Mouse (Mus musculus): Measurements from ENCODE around the gene Ppif. TPM values are rescaled to one million over a fixed set of nuclear protein-coding genes. Genes with fewer than 3 reads are reported as not detected.
A peak's percentile ranks its signal among the peaks of the same experiment; 100 is the strongest.

Ppif gene
- polyA plus RNA-seq, 1 experiment, result 14.1 TPM

DNA sequence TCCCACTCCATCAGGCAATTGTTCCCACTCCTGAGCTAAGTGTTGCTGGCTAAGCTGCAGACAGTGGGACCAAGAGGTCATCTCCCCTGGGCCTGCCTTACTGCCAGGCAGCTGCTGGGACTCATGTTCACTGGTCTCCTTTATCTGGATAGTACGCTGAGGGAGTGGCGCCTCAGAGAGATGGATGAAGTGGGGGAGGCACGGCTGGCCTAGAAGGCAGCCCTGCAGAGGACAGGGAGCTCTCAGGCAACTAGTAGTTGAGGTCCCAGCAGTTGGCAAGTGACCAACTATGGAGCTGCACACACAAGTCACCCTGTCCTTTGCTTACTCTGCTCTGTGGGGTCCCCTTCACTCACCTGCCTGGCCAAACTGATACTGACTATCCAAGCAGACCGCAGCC, 16.1 kb downstream of the Ppif start:
- TF ChIP-seq POLR2A (IDR thresholded peaks at IDR 0.05; ENCODE audit: insufficient read length, low read depth) (peak; percentile 31), TCF3 (IDR thresholded peaks at IDR 0.05; ENCODE audit: insufficient read length, low read depth) (no peak), TCF12 (IDR thresholded peaks at IDR 0.05; ENCODE audit: insufficient read depth, poor library complexity, severe bottlenecking) (no peak), CEBPB (IDR thresholded peaks at IDR 0.05; ENCODE audit: insufficient read depth, poor library complexity, severe bottlenecking) (no peak), POLR2AphosphoS2 (IDR thresholded peaks at IDR 0.05; ENCODE audit: insufficient read length, low read depth) (peak; percentile 69), MYOD1 (IDR thresholded peaks at IDR 0.05; ENCODE audit: control insufficient read depth in 1 of 3, insufficient read length in 2 of 3, low read depth in 2 of 3) (peak in 2 of 3 experiments; percentile 13 to 53), MYOG (IDR thresholded peaks at IDR 0.05; ENCODE audit: control insufficient read depth in 1 of 3, insufficient read depth in 1 of 3, insufficient read length in 2 of 3, low read depth in 2 of 3) (peak in 2 of 3 experiments; percentile 41 to 61), SRF (IDR thresholded peaks at IDR 0.05; ENCODE audit: control insufficient read depth, insufficient read length, low read depth) (no peak)
- Histone ChIP-seq H3K4me2 (ENCODE audit: low read depth) (no peak overlapping the region), H3K27me3 (ENCODE audit: control insufficient read depth, insufficient read depth, insufficient read length) (no peaks in the 10 kb centered on the region), H3K79me2 (ENCODE audit: control insufficient read depth, insufficient read depth) (no peaks in the 10 kb centered on the region), H3K4me3 (no peak overlapping the region), H3ac (ENCODE audit: control insufficient read depth, insufficient read length) (no peak overlapping the region), H3K36me3 (ENCODE audit: control insufficient read depth, insufficient read depth) (peaks cover 19% of the 10 kb centered on the region)

DNA sequence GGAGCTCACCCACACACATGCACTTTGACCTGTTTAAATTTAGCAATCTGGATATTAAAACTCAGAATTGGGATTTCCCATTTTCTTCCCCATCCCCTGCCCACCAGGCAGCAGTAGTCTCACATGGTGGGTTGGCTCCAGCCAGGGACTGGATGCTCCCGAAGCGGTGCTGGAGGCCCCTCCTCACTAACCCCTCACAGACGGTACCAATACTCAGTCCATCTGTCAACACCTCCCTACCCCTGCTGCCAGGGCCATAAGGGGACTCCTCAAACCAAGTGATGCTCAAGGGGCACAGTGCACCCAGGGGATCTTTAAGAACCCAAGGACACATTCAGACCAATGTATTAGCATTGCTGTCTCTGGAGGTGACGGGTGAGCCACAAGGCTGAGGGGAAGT, 16.7 kb downstream of the Ppif start:
- TF ChIP-seq MYOD1 (IDR thresholded peaks at IDR 0.05; ENCODE audit: control insufficient read depth in 1 of 3, insufficient read length in 2 of 3, low read depth in 2 of 3) (no peak), POLR2AphosphoS2 (IDR thresholded peaks at IDR 0.05; ENCODE audit: insufficient read length, low read depth) (peak; percentile 59), MYOG (IDR thresholded peaks at IDR 0.05; ENCODE audit: control insufficient read depth in 1 of 3, insufficient read depth in 1 of 3, insufficient read length in 2 of 3, low read depth in 2 of 3) (no peak)
- Histone ChIP-seq H3ac (ENCODE audit: control insufficient read depth, insufficient read length) (no peak overlapping the region), H3K27me3 (ENCODE audit: control insufficient read depth, insufficient read depth, insufficient read length) (no peaks in the 10 kb centered on the region), H3K4me3 (no peak overlapping the region), H3K36me3 (ENCODE audit: control insufficient read depth, insufficient read depth) (peaks cover 24% of the 10 kb centered on the region), H3K79me2 (ENCODE audit: control insufficient read depth, insufficient read depth) (no peaks in the 10 kb centered on the region), H3K4me2 (ENCODE audit: low read depth) (no peak overlapping the region)

DNA sequence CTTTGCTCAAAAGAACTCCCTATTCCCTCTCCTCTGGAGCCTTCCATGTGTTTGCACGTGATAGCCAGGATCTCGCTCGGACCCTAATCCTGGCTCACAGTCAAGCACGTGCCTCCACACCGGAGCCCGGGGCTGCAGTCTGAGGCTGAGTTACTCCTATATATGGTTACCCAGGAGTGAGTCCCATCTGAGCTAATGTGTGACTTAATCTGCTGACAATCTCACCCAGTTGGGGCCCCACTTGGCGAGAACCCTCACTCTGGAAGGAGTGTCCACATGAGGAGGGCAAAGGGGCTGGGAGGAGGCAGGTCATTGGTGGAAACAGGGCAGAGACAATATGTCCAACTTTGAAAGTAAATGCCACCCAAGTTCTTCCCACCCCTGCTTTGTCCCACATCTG, 17.2 kb downstream of the Ppif start:
- Histone ChIP-seq H3K4me3 (no peak overlapping the region), H3K27me3 (ENCODE audit: control insufficient read depth, insufficient read depth, insufficient read length) (no peaks in the 10 kb centered on the region), H3ac (ENCODE audit: control insufficient read depth, insufficient read length) (no peak overlapping the region), H3K79me2 (ENCODE audit: control insufficient read depth, insufficient read depth) (no peaks in the 10 kb centered on the region), H3K36me3 (ENCODE audit: control insufficient read depth, insufficient read depth) (peaks cover 28% of the 10 kb centered on the region), H3K4me2 (ENCODE audit: low read depth) (no peak overlapping the region)
- no peak for TF ChIP-seq MAX (IDR thresholded peaks at IDR 0.05; ENCODE audit: low read depth)
- TF ChIP-seq TCF3 (IDR thresholded peaks at IDR 0.05; ENCODE audit: insufficient read length, low read depth), result no peak
- no peak for TF ChIP-seq SRF (IDR thresholded peaks at IDR 0.05; ENCODE audit: control insufficient read depth, insufficient read length, low read depth)
- no peak for TF ChIP-seq E2F4 (IDR thresholded peaks at IDR 0.05; ENCODE audit: insufficient read depth)
- peak; percentile 45 for TF ChIP-seq POLR2AphosphoS2 (IDR thresholded peaks at IDR 0.05; ENCODE audit: insufficient read length, low read depth)
- TF ChIP-seq USF1 (IDR thresholded peaks at IDR 0.05; ENCODE audit: low read depth), result no peak

- Histone ChIP-seq H3K36me3 (ENCODE audit: control insufficient read depth, insufficient read depth) (peaks cover 32% of the 10 kb centered on the region), H3K79me2 (ENCODE audit: control insufficient read depth, insufficient read depth) (no peaks in the 10 kb centered on the region), H3K4me2 (ENCODE audit: low read depth) (no peak overlapping the region), H3K27me3 (ENCODE audit: control insufficient read depth, insufficient read depth, insufficient read length) (no peaks in the 10 kb centered on the region), H3ac (ENCODE audit: control insufficient read depth, insufficient read length) (no peak overlapping the region), H3K4me3 (no peak overlapping the region)
- TF ChIP-seq POLR2AphosphoS2 (IDR thresholded peaks at IDR 0.05; ENCODE audit: insufficient read length, low read depth) (peak; percentile 15), E2F4 (IDR thresholded peaks at IDR 0.05; ENCODE audit: insufficient read depth) (no peak)
These were observed 17.6 kb downstream of the Ppif start for GRCm38 (mm10) chr14:25711602-25712001.

DNA sequence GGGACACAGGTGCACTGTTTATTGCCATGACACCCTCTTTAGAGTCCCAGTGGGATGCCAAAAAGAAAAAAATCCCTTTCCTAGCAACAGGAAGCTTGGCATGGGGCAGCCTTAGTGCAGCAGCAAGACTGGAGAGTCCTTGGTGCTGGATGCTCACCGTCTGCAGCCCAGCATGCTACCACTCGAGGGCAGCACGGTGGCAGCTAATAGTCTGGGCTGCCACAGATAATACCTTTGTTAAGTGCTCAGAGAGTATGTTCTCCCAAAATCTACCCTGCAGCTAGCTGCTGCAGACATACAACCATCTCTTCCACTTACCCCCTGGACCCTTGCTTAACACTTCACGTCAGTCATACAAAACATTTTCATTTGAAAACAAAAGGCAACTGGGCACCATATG, 19.5 kb downstream of the Ppif start:
- no peak overlapping the region for H3K4me3 ChIP-seq
- H3K27me3 ChIP-seq (ENCODE audit: control insufficient read depth, insufficient read depth, insufficient read length), result no peaks in the 10 kb centered on the region
- H3ac ChIP-seq (ENCODE audit: control insufficient read depth, insufficient read length), result no peak overlapping the region
- TF ChIP-seq POLR2AphosphoS2 (IDR thresholded peaks at IDR 0.05; ENCODE audit: insufficient read length, low read depth), result peak; percentile 16
- TF ChIP-seq E2F4 (IDR thresholded peaks at IDR 0.05; ENCODE audit: insufficient read depth), result no peak
- H3K4me2 ChIP-seq (ENCODE audit: low read depth), result no peak overlapping the region
- H3K79me2 ChIP-seq (ENCODE audit: control insufficient read depth, insufficient read depth), result no peaks in the 10 kb centered on the region
- peaks cover 49% of the 10 kb centered on the region for H3K36me3 ChIP-seq (ENCODE audit: control insufficient read depth, insufficient read depth)

DNA sequence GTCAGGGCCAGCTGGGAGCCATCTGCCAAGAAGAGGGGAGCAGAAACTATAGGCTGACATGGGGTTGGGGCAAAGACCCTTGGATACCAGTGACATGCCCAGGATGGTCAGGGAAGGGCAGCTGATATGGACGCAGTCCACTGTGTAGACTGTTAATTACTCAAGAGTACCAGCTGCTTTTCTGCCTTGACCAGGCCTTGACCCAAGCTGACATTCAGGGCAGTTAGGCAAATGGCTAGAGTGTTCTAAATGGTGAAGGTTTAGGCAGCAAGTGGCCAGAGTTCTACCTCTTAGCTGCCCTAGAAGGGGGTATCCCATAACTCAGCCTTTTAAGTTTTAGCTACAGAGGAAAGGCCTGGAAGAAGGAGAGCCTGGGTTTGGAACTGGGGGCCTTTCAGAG, 22.6 kb downstream of the Ppif start:
- Histone ChIP-seq H3K36me3 (ENCODE audit: control insufficient read depth, insufficient read depth) (peaks cover 67% of the 10 kb centered on the region), H3K27me3 (ENCODE audit: control insufficient read depth, insufficient read depth, insufficient read length) (no peaks in the 10 kb centered on the region), H3K4me3 (no peak overlapping the region), H3K4me2 (ENCODE audit: low read depth) (no peak overlapping the region), H3ac (ENCODE audit: control insufficient read depth, insufficient read length) (no peak overlapping the region), H3K79me2 (ENCODE audit: control insufficient read depth, insufficient read depth) (no peaks in the 10 kb centered on the region)
- TF ChIP-seq MYOG (IDR thresholded peaks at IDR 0.05; ENCODE audit: control insufficient read depth in 1 of 3, insufficient read depth in 1 of 3, insufficient read length in 2 of 3, low read depth in 2 of 3) (no peak), CEBPB (IDR thresholded peaks at IDR 0.05; ENCODE audit: insufficient read depth, poor library complexity, severe bottlenecking) (no peak), SRF (IDR thresholded peaks at IDR 0.05; ENCODE audit: control insufficient read depth, insufficient read length, low read depth) (no peak), POLR2A (IDR thresholded peaks at IDR 0.05; ENCODE audit: insufficient read length, low read depth) (no peak), E2F4 (IDR thresholded peaks at IDR 0.05; ENCODE audit: insufficient read depth) (no peak), POLR2AphosphoS2 (IDR thresholded peaks at IDR 0.05; ENCODE audit: insufficient read length, low read depth) (no peak), REST (IDR thresholded peaks at IDR 0.05; ENCODE audit: insufficient read depth, insufficient read length) (no peak), USF1 (IDR thresholded peaks at IDR 0.05; ENCODE audit: low read depth) (no peak), MAX (IDR thresholded peaks at IDR 0.05; ENCODE audit: low read depth) (no peak), TCF12 (IDR thresholded peaks at IDR 0.05; ENCODE audit: insufficient read depth, poor library complexity, severe bottlenecking) (no peak), TCF3 (IDR thresholded peaks at IDR 0.05; ENCODE audit: insufficient read length, low read depth) (no peak), MYOD1 (IDR thresholded peaks at IDR 0.05; ENCODE audit: control insufficient read depth in 1 of 3, insufficient read length in 2 of 3, low read depth in 2 of 3) (no peak)
